Mouse (Mus musculus): Measurements from ENCODE around the gene Lrrc41. TPM values are rescaled to one million over a fixed set of nuclear protein-coding genes. Genes with fewer than 3 reads are reported as not detected.

Gene Lrrc41
- polyA plus RNA-seq, 1 experiment from 2014 or later: 67.6 TPM

GRCm38 (mm10) chr4:116049211-116049610, 25.9 kb upstream of the Lrrc41 start:
- ATAC-seq (replicated peaks; ENCODE audit: low FRiP score): no peak

GRCm38 (mm10) chr4:116052526-116053293, 22.4 kb upstream of the Lrrc41 start:
- no peaks in the 10 kb centered on the region for H3K9me3 ChIP-seq (ENCODE audit: control insufficient read depth, low read length)
- no peaks in the 10 kb centered on the region for H3K27me3 ChIP-seq (replicated peaks; ENCODE audit: control insufficient read depth, insufficient read depth, low read length)
- WGBS: 10% methylated on average over 22 of the region's 22 CpGs
- peak overlapping the region; percentile 44 for H3K4me3 ChIP-seq (ENCODE audit: low read depth, low read length)
- peak overlapping the region; percentile 65 for H3K9ac ChIP-seq (ENCODE audit: low read depth, low read length)
- H3K4me2 ChIP-seq: peak overlapping the region; percentile 89
- DNase-seq (ENCODE audit: low spot score) (peak; percentile 45), ATAC-seq (replicated peaks; ENCODE audit: low FRiP score) (peak; percentile 42)
- no peaks in the 10 kb centered on the region for H3K36me3 ChIP-seq (ENCODE audit: control insufficient read depth, insufficient read depth, low read length)
- H3K4me1 ChIP-seq (replicated peaks; ENCODE audit: control insufficient read depth, insufficient read depth, low read length): peaks cover 9% of the 10 kb centered on the region
- H3K27ac ChIP-seq (ENCODE audit: low read depth, low read length): peak overlapping the region; percentile 74

More at GRCm38 (mm10) chr4:116049211-116049610, 25.9 kb upstream of the Lrrc41 start:
- no peaks in the 10 kb centered on the region for H3K27me3 ChIP-seq (replicated peaks; ENCODE audit: control insufficient read depth, insufficient read depth, low read length)
- no peak overlapping the region for H3K27ac ChIP-seq (ENCODE audit: low read depth, low read length)
- H3K9ac ChIP-seq (ENCODE audit: low read depth, low read length): no peak overlapping the region
- peaks cover 5% of the 10 kb centered on the region for H3K4me1 ChIP-seq (replicated peaks; ENCODE audit: control insufficient read depth, insufficient read depth, low read length)
- WGBS: 84% methylated on average over 3 of the region's 3 CpGs
- no peak overlapping the region for H3K4me2 ChIP-seq
- H3K36me3 ChIP-seq (ENCODE audit: control insufficient read depth, insufficient read depth, low read length): 0 out of 2 replicates have a peak, but pooled peaks cover under 1% of the 10 kb centered on the region
- H3K9me3 ChIP-seq (ENCODE audit: control insufficient read depth, low read length): no peaks in the 10 kb centered on the region
- no peak overlapping the region for H3K4me3 ChIP-seq (ENCODE audit: low read depth, low read length)
- no peak for DNase-seq (ENCODE audit: low spot score)

GRCm38 (mm10) chr4:116053399-116053961, 21.6 kb upstream of the Lrrc41 start, which contains the start of gene Nsun4:
Gene Nsun4, minus strand, starts transcription at chr4:116053876.
- Histone ChIP-seq H3K4me3 (ENCODE audit: low read depth, low read length) (peak within 1 kb of the TSS; percentile 44), H3K4me2 (peak within 1 kb of the TSS; percentile 89), H3K9ac (ENCODE audit: low read depth, low read length) (peak within 1 kb of the TSS; percentile 65), H3K9me3 (ENCODE audit: control insufficient read depth, low read length) (no peaks in the 10 kb centered on the region), H3K27ac (ENCODE audit: low read depth, low read length) (peak within 1 kb of the TSS; percentile 74), H3K27me3 (replicated peaks; ENCODE audit: control insufficient read depth, insufficient read depth, low read length) (no peaks in the 10 kb centered on the region), H3K36me3 (ENCODE audit: control insufficient read depth, insufficient read depth, low read length) (no peaks in the 10 kb centered on the region), H3K4me1 (replicated peaks; ENCODE audit: control insufficient read depth, insufficient read depth, low read length) (peaks cover 9% of the 10 kb centered on the region)
- ATAC-seq (replicated peaks; ENCODE audit: low FRiP score) (peak; percentile 95), DNase-seq (ENCODE audit: low spot score) (peak; percentile 84)
- WGBS: under 1% methylated on average over 35 of the region's 35 CpGs

- 0% methylated on average over 1 of the region's 1 CpGs for WGBS
- ATAC-seq (replicated peaks; ENCODE audit: low FRiP score): no peak
- H3K9ac ChIP-seq (ENCODE audit: low read depth, low read length): no peak overlapping the region
- H3K4me2 ChIP-seq: no peak overlapping the region
- no peaks in the 10 kb centered on the region for H3K27me3 ChIP-seq (replicated peaks; ENCODE audit: control insufficient read depth, insufficient read depth, low read length)
- H3K4me3 ChIP-seq (ENCODE audit: low read depth, low read length): no peak overlapping the region
- no peak overlapping the region for H3K27ac ChIP-seq (ENCODE audit: low read depth, low read length)
- no peaks in the 10 kb centered on the region for H3K36me3 ChIP-seq (ENCODE audit: control insufficient read depth, insufficient read depth, low read length)
- H3K4me1 ChIP-seq (replicated peaks; ENCODE audit: control insufficient read depth, insufficient read depth, low read length): peaks cover 6% of the 10 kb centered on the region
- DNase-seq (ENCODE audit: low spot score): no peak
- H3K9me3 ChIP-seq (ENCODE audit: control insufficient read depth, low read length): no peaks in the 10 kb centered on the region
Measured at GRCm38 (mm10) chr4:116057559-116057958, 17.5 kb upstream of the Lrrc41 start.

GRCm38 (mm10) chr4:116059012-116059726, 15.9 kb upstream of the Lrrc41 start:
- WGBS: 74% methylated on average over 5 of the region's 5 CpGs
- Histone ChIP-seq H3K27me3 (replicated peaks; ENCODE audit: control insufficient read depth, insufficient read depth, low read length) (no peaks in the 10 kb centered on the region), H3K4me2 (no peak overlapping the region), H3K27ac (ENCODE audit: low read depth, low read length) (no peak overlapping the region), H3K9me3 (ENCODE audit: control insufficient read depth, low read length) (no peaks in the 10 kb centered on the region), H3K36me3 (ENCODE audit: control insufficient read depth, insufficient read depth, low read length) (no peaks in the 10 kb centered on the region), H3K9ac (ENCODE audit: low read depth, low read length) (no peak overlapping the region), H3K4me3 (ENCODE audit: low read depth, low read length) (no peak overlapping the region), H3K4me1 (replicated peaks; ENCODE audit: control insufficient read depth, insufficient read depth, low read length) (peaks cover 6% of the 10 kb centered on the region)
- DNase-seq (ENCODE audit: low spot score): no peak
- no peak for ATAC-seq (replicated peaks; ENCODE audit: low FRiP score)

- whole genome bisulfite sequencing: 8% methylated on average over 1 of the region's 1 CpGs
- no peak overlapping the region for H3K4me2 ChIP-seq
- peak; percentile 55; the same call in 1 of the 2 replicates for ATAC-seq (replicated peaks; ENCODE audit: low FRiP score)
- peaks cover 25% of the 10 kb centered on the region for H3K36me3 ChIP-seq (ENCODE audit: control insufficient read depth, insufficient read depth, low read length)
- H3K4me3 ChIP-seq (ENCODE audit: low read depth, low read length): no peak overlapping the region
- peaks cover 3% of the 10 kb centered on the region; the same call in 1 of the 2 replicates for H3K4me1 ChIP-seq (replicated peaks; ENCODE audit: control insufficient read depth, insufficient read depth, low read length)
- no peak overlapping the region for H3K27ac ChIP-seq (ENCODE audit: low read depth, low read length)
- no peaks in the 10 kb centered on the region for H3K9me3 ChIP-seq (ENCODE audit: control insufficient read depth, low read length)
- H3K9ac ChIP-seq (ENCODE audit: low read depth, low read length): no peak overlapping the region
- no peak for DNase-seq (ENCODE audit: low spot score)
- no peaks in the 10 kb centered on the region for H3K27me3 ChIP-seq (replicated peaks; ENCODE audit: control insufficient read depth, insufficient read depth, low read length)
Measured at GRCm38 (mm10) chr4:116063855-116064254, 11.2 kb upstream of the Lrrc41 start.

GRCm38 (mm10) chr4:116070116-116070515, 5.0 kb upstream of the Lrrc41 start:
- Histone ChIP-seq H3K9ac (ENCODE audit: low read depth, low read length) (no peak overlapping the region), H3K4me2 (no peak overlapping the region), H3K36me3 (ENCODE audit: control insufficient read depth, insufficient read depth, low read length) (peaks cover 36% of the 10 kb centered on the region), H3K4me3 (ENCODE audit: low read depth, low read length) (no peak overlapping the region), H3K9me3 (ENCODE audit: control insufficient read depth, low read length) (no peaks in the 10 kb centered on the region), H3K27me3 (replicated peaks; ENCODE audit: control insufficient read depth, insufficient read depth, low read length) (no peaks in the 10 kb centered on the region), H3K27ac (ENCODE audit: low read depth, low read length) (no peak overlapping the region), H3K4me1 (replicated peaks; ENCODE audit: control insufficient read depth, insufficient read depth, low read length) (peaks cover 10% of the 10 kb centered on the region)
- ATAC-seq (replicated peaks; ENCODE audit: low FRiP score) (no peak), DNase-seq (ENCODE audit: low spot score) (no peak)
- WGBS: 82% methylated on average over 6 of the region's 6 CpGs

- peaks cover 20% of the 10 kb centered on the region for H3K4me1 ChIP-seq (replicated peaks; ENCODE audit: control insufficient read depth, insufficient read depth, low read length)
- WGBS: 54% methylated on average over 4 of the region's 4 CpGs
- H3K9me3 ChIP-seq (ENCODE audit: control insufficient read depth, low read length): no peaks in the 10 kb centered on the region
- H3K4me3 ChIP-seq (ENCODE audit: low read depth, low read length): peak overlapping the region; percentile 35
- DNase-seq (ENCODE audit: low spot score): no peak
- no peak for ATAC-seq (replicated peaks; ENCODE audit: low FRiP score)
- H3K36me3 ChIP-seq (ENCODE audit: control insufficient read depth, insufficient read depth, low read length): peaks cover 15% of the 10 kb centered on the region
- no peaks in the 10 kb centered on the region for H3K27me3 ChIP-seq (replicated peaks; ENCODE audit: control insufficient read depth, insufficient read depth, low read length)
- H3K9ac ChIP-seq (ENCODE audit: low read depth, low read length): no peak overlapping the region
- no peak overlapping the region for H3K27ac ChIP-seq (ENCODE audit: low read depth, low read length)
- H3K4me2 ChIP-seq: peak overlapping the region; percentile 90
Measured at GRCm38 (mm10) chr4:116073146-116073545, 1.9 kb upstream of the Lrrc41 start.

Data from liver, embryonic 11.5 days (tissue).